Mouse (Mus musculus): ENCODE measurements around the gene Btf3.

Btf3 gene

DNA sequence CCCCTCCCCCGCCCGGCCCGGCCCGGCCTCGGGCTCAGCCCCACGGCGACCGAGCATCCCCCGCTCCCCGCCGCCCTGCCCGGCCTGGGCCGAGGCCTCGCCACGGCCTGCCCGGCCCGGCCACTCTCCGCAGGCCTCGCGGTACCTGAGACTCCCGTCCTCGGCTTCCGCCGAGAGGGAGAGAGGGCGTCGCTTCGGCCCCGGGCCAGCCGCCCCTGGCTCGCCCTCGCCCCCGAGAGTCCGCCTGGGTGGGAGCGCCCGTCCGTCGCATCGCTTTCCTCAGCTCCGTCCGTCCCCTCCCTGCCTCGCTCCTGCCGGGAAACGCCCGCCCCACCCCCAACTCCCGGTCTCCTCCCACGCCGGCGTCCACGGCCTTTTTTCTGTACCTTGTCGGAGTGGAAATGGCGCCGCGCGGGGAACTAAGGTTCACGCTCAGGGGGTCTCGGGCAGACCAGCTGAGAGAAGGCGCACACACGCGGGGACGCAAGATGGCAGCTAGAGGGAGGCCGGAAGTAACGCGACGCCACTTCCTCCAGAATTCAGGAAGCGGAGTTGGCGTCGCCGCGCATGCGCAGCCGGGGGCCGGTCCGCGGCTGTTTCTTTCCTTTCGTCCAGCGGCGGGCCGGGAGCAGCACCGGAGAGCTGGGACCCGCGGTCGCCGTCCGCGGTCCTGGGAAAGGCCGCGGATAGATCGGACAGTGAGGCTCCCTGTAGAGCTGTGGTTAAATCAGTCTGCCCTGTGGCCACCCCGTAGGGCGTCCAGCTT, at the start of gene Btf3:
Gene Btf3 (minus strand): TSS at position 527 of the 766 bp plus-strand sequence.
- DNase-seq: peak; percentile 93

DNA sequence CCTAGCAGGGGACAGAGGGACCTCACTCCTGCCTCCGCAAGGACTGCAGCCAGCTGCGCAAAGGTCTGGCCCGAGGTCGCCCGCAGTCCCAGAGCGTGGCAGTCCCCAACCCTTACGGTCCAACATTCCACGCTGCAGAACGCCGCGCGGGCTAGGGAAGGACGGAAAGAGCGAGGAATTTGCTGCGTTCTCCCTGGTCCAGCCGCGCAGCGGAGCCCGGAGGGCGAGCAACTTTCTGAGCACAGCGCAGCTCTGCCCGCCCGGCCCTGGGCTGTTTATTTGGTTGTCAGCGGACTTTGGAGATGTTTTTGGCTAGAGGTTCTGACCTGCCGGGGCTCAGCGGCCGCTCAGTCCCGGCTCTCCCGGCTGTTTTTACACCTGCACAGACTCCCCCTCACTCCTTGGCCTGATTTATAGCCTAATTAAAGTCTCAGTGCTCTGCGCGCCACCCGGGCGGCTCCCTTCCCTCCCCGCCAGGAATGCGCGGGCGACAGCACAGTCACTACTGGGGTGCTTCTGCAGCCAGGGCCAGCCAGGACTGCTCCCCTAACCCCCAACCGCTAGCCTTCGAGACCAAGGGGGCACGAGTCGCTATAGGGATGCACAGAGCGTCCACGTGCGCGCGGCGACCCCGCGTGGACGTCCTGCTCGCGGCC, 49.1 kb upstream of the Btf3 start:
- DNase-seq: no peak

DNA sequence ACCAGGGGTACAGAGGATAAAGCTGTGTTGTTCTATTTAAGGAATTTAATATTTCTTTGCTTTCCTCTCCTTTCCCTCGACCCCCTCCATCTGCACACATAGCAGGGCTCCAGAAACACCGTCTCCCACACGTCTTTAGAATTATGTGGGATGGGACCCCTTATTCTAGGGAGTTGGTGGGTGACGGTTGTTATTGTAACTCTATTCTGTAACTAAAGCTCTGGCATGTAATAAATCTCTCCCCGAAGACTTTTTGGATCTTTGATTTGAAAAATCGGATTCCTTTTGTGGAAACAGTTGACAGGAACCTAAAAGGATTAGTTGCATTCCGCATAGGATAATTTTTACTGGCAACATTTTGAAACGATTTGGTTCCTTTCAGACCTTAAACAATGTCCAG, 48.3 kb upstream of the Btf3 start:
- no peak for DNase-seq

DNA sequence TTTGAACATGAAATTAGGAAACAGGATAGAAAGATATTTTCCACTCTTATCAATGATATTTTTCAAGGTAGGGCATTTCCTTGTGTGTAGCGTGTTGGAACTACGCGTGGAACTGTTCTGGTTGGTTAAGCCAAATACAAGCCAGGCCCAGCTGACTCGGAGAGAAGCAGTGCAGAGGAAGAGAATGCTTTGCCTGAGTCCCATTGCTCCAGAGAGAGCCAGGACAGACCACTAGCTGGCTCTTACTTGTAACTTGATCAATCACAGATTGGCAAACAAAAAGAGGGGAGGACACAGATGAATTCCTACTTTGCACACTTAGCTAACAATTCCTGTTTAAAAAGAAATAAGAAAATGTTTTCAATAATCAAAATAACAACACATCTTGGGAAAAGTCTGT, 46.2 kb upstream of the Btf3 start:
- no peak for DNase-seq

DNA sequence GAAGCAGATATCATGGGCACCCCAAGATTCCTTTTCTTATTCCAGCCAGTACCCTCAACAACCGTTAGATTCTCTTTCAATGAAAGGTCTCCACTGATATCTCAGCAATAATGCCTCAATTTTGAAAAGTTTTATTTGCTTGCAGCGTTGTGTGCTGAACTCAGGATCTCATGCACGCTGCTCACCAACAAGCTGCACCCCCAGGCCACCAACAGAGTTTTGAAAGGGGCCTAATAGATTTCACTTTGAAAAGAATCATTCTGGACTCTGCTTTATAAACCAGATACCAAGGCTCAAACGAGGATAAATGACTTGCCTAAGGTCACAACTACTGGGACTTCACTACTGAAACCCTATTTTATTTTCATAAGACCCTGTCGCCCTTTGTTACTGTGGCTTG, 44.4 kb upstream of the Btf3 start:
- no peak for DNase-seq

DNA sequence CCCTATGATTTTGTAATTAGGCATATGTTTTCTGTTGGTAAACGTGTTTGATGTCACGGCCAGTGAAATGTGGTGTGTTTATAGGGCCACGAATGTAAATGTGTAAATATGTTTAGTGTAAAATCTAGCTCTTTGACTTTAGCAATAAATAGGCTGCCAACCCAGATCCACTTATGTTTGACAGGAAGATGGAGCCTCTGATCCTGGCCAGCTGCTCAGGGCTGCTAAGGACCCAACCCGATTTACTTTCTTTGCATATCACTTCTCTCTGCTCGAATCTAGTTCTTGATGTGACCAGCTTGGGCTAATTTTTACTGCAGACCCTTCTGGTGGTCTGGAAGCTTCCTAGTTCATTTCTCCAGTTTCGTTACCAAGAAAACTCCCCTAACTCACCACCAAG, 43.6 kb upstream of the Btf3 start:
- DNase-seq: no peak

DNA sequence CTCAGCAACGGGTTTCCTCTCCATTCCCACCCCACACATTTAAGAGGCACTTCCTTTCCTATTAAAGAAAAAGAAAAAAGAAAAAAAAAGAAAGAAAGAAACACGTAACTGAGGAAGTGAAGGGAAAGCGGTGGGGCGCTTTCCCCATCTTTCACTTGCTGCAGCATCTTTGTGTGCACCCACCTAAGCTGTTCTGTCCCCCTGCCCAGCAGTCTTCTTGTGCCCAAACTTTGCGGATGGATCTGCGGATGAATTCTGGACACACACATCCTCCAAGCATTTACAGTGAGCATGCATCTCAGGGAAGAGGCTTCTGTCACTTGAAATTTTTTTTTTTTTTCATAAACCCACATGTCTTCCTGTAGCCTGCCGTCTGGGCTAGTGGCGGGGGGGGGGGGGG, 42.5 kb upstream of the Btf3 start:
- DNase-seq: no peak

DNA sequence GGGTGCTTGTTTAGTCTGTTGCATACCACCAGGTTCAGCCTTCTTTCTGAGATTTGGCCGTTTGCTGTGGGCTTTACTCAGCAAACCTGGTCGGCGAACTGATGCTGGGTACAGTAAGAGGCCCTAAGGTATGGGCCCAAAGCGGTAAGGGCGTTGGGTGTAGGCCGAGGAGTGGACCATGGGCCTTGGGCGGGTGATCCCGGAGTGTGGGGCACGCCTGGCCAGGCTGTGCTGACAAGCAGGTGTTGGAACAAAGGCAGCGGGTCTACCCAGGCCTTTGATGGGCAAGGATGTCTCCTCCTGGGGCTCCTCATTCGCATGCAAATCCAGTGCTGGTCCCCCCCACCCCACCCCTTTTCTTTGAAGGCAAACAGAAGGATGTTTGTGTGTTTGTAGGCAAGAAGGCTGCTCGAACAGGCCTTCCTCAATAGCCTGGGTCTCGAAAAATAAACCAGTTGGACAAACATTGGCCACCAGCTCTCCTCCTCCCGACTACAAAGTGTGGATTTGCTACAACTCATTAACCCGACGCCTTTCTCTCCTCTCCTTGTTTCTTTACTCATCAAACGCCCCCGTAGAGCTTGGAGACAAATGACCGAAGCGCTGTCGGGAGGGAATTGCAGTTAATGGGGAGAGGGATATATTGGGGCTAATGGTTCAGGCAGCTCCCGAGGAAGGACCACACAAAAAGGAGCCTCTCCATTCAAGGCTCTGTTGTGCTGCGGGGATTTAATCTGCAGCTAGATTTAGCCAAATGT, 41.8 kb upstream of the Btf3 start:
- no peak for DNase-seq

DNA sequence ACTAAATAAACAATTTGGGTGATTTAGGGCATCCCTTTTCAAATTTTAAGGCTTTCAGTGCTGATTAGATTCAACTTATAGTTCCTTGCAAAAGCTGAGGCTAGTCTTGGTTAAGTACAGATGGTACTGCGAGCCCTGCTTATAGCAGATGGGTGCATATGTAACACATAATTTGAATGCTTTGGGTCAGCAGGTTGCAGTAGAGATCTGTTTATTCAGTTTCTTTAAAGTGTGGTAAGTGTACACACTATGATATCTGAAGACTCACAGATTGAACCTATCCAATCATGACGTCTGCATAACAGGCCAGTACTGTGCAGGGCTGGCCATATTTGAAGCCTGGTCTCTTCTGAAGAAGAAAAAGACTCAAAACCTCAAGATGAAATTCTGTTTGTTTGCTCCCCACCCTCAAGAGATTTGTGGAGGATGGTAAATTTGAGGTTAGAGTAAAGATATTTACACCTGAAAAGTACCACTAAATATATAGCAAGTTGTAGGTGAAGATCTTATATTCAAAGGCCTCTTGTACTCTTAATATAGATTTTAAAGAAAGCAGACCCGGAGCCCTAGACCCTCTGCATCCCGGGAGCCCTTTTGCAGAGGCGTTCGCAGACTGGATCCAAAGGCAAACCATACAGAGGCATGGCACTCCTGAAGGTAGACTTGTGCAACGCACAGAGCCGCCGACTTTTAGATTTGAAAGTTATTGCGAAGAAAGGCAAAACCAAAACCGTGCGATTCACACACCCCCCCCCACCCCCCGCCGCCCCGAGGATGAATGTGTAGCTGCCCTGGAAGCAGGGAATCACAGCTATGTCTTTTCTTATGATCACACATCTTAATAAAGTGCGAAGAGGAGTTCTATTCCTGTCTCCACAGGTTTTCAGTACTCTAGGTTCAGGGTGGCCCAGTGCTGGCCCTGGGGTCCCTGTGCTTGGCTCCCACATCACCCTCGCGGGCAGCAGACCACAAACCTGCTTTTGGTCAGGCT, 40.9 kb upstream of the Btf3 start:
- no peak for DNase-seq

DNA sequence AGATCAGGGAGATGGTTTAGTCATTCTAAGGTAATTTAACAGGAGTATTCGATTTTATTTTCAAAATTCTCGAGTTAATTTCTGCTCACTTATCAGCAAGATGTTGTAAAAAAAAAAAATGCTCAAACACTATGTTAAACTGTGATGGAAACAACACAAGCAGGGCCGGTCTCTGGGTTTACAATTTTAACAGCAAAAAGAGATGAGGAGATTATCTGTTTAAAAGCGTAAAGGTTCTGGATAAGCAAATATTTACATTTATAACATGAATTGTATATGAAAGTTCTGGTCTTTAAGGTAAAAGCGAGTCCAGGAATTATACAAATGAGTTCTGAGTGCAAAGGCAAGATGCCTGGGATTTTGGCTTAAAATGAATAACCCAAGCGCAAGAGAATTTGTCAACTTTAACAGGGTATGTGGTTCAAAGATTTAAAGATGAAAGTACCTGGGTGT, 40.2 kb upstream of the Btf3 start:
- DNase-seq: no peak

DNA sequence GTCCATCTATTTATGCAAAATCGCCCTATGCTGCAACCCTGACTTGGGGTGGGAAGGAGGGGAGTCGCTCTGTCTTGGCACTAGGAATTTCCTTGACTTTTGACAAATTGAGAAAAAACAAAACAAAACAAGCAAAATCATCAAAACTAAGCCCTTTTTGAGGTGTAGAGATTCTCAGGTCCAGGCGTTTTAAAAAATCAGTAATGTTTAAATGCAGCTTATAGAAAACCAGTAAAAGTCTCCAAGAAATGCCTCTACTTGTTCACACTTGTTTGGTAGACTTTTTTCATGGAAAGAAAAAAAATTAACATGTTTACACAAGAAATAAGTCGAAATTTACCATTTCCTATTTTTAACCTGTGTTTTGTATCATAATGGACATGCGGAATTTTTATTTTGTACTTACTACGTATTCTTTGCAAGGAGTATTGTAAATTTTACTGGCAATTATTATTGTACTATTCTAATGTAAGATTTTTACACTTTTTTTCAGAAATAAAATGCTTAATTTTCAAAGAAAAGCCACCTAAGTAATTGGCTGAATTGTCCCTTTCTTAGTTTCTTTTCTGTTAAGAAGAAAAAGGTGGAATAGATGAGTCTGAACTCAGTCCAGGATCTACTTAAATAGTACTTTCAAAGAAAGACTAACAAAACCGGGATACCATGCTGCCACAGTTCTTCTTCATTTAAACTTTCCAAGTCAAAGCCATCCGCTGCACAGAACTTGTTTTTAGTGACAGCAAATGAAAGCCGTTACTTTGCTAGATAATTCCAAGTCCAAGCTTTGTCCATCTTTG, 39.6 kb upstream of the Btf3 start:
- no peak for DNase-seq

DNA sequence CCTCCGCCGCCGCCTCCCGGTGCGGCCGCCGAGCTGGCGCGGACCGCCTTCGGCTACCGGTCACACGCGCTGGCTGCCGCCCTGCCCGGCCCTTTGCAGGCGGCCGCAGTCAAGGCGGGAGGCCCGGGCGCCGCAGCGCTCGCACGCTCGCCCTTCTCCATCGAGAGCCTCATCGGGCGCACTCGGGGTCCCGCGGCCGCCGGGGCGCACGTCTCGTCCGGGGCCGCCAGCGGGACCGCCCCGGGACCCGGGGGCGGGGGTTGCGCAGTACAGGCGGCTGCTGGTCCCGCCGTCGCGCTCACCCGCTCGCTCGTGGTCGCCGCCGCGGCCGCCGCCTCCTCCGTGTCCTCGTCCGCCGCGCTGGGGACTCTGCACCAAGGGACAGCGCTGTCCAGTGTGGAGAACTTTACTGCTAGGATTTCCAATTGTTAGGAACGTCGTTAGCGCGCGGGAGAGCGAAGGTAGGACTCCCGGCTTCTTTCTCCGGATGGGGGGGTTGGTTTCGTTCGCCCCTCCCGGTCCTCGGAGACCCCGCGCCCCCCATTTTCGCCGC, 38.8 kb upstream of the Btf3 start:
- DNase-seq: no peak

DNA sequence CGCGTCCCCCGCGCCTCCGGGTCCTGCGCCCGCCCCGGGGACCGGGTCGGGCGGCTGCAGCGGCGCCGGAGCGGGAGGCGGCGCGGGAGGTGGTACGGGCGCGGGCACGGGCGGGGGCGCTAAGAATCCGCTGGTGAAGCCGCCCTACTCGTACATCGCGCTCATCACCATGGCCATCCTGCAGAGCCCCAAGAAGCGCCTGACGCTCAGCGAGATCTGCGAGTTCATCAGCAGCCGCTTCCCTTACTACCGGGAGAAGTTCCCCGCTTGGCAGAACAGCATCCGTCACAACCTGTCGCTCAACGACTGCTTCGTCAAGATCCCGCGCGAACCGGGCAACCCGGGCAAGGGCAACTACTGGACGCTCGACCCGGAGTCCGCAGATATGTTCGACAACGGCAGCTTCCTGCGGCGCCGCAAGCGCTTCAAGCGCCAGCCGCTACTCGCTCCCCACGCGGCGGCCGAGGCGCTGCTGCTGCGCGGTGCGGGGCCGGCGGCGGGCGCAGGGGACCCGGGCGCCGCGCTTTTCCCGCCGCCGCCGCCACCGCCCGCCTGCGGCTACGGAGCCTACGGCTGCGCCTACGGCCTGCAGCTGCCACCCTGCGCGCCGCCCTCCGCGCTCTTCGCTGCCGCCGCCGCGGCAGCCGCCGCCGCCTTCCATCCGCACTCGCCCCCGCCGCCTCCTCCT, 38.2 kb upstream of the Btf3 start:
- no peak for DNase-seq

DNA sequence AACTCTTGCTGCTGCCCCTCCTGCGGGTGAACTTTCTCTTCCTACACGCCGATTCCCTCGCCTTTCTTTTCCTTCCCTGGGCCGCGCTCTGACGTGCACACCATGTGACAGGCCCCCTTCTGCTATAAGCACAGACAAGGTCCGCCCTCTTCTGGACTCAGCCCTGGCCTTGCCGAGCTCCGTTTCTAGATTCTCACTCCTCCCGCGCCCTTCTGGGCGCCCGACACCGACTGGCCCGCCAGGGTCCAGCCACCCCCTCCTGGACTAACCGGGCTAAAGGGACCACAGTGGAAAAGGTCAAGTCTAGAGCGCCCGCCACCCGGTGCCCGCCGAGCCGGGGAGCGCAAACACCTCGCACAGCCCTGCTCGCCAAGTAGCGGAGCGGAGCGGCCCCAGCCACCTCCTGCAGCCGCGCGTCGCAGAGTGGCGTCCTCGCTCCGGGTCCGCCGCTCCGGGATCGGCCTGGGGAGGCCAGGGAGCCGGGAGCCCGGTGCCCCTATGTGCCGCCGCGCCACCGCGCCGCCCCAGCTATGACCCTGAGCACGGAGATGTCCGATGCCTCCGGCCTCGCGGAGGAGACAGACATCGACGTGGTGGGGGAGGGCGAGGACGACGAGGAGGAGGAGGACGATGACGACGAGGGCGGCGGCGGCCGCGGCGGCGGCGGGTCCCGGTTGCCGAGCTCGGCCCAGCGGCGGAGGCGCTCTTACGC, 37.4 kb upstream of the Btf3 start, which contains the start of gene Foxd1:
Gene Foxd1 (plus strand): TSS at position 153 of the 712 bp plus-strand sequence.
- DNase-seq: no peak

DNA sequence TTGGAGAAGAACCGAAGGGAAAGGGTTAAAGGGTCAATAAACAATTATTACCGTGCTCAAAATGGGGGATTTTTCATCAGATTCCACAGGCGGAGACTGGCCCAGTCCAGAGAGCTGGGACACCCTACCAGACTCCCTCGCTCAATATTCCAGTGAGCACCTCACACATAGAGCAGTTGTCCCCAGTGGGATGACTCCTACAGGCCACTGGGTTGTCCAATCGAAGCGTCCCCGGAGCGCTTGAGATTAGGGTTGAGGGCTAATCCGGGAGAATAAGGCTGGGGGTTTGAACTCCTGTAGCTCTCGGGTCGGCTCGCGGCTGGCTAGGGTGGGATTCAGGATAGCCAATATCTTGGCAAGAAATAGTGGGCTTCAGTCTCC, 36.9 kb upstream of the Btf3 start:
- no peak for DNase-seq

DNA sequence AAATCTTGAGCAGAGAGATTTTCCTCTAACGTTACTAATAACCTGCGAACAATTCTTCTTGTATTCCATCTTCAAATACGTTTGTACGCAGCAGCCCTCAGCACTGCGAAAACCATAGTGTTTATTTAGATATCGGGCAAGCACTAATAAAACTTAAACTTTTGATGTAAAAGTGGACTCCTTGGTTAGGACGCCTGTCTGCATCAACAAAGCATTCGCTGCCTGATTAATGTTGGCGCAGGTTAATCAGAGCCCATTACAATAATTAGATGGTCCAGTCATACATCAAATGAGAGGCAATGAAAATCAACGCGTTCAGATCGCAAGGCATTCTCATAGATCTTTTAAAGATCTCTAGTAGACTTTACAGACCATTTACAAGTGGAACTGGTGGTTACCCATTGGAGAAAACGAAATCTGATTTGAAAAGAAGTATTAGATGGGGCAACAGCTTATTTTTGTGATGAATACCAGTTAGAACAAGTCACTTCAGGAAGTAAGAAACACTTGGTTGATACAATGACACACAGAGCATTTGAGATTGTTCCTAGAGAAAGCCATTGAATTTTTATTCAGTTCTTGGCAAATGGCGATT, 35.7 kb upstream of the Btf3 start:
- no peak for DNase-seq

DNA sequence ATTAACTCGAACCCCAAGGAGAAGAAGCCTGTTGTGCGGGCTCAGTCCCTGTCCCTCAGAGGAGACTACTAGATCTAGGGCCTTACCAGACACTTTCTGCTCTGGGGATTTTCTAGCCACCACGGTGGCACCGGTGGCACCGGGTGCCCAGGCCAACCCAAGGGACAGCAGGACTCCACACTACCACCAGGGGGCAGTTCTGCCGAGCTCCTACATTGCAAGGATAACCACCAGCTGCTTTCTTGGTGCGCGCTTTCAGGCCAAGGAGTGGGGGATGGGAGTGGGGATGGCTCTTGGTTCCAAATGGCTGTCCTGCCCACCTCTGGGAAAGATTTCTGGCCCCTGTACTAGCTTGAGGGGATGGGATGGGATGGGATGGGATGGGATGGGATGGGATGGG, 34.7 kb upstream of the Btf3 start:
- no peak for DNase-seq

DNA sequence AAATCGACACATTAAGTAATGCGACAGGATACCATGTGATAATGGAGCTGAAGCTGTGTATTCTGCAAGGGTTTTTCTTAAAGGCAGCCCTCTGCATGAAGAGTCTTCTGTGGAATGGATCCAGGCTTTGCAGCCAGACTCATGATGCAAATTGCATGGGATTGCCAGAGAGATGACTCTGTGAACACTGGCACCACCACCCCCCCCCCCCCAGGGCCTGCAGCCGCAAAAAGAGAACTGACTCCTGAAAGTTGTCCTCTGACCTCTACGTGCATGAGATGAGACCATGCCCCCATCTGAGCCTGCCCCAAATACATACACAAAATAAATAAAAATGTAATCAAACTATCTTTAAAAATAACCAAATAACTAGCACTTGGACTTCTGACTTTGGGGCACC, 32.7 kb upstream of the Btf3 start:
- DNase-seq: no peak

DNA sequence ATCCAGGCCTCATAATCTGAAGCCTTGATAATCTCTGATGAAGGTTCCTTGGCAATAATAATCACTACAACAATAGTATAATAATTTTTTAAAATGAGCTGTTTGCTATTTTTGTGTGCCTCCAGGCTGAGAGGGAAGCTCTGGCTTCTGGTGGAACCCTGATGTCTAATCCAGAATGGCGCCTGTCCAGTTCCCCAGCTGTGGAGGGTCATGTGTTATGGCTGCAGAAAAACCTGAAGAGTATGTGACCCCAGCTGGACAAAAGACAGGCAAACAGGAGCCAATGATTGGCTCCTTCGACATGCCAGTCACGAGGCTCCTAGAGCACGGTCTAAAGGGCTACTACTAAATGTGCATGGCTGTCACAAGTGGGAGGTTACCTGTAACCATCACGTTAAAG, 23.7 kb upstream of the Btf3 start:
- DNase-seq: no peak

DNA sequence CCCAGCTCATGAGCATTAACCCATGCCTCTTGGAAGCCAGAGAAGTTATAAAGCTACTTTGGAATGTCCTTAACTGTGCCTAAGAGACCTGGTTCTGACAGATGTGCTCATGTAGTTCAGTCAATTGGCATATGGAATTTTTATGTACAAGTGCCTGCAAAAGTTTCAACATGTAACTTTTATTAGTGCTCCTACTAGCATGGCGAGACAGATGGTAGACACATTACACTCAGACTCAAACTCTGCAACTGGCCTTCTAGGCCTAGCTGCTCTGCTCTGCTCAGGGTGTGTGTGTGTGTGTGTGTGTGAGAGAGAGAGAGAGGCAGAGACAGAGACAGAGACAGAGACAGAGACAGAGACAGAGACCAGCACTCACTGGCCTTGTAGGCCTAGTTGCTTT, 19.4 kb upstream of the Btf3 start:
- DNase-seq: no peak

Data from layer of hippocampus, adult 9-11 months (tissue).